Mouse (Mus musculus) CH12.LX (cell line): ENCODE data around the gene Galnt6. TPM values are rescaled to one million over a fixed set of nuclear protein-coding genes. Genes with fewer than 3 reads are reported as not detected.

ENCODE experiments used
- DNase-seq: peaks from one replicate; pipeline ENCODE4 v3.0.0-alpha.2; 2013; ENCODE audit errors: extremely low read depth
- H3K27ac ChIP-seq: 2 replicates; pipeline ENCODE4 v1.5.1; 2012; ENCODE audit warnings: low read depth, mild to moderate bottlenecking, control low read depth, moderate library complexity; ENCODE audit not compliant: insufficient read depth
- H3K27me3 ChIP-seq: replicated peaks from 2 replicates; pipeline ENCODE3; 2012; ENCODE audit warnings: inconsistent platforms
- H3K36me3 ChIP-seq, 2 experiments: replicated peaks in 1 of 2; 2 replicates each; pipeline versions ENCODE3 to v1.6.1; 2012; ENCODE audit warnings: inconsistent platforms in 1 of 2, low read length in 1 of 2, mild to moderate bottlenecking in 1 of 2, mixed read lengths in 1 of 2, moderate library complexity in 1 of 2; ENCODE audit not compliant: control insufficient read depth in 1 of 2, insufficient read depth in 1 of 2
- H3K4me1 ChIP-seq, 2 experiments: 2 replicates each; pipeline ENCODE4 v1.6.1; 2012; ENCODE audit warnings: inconsistent platforms in 1 of 2, moderate library complexity in 1 of 2; ENCODE audit not compliant: insufficient read depth in 2 of 2, control insufficient read depth in 1 of 2
- H3K4me2 ChIP-seq: 2 replicates; pipeline ENCODE4 v1.6.1; 2012; ENCODE audit warnings: low read depth, mild to moderate bottlenecking, control low read depth; ENCODE audit not compliant: poor library complexity, insufficient read depth, severe bottlenecking
- H3K4me3 ChIP-seq, 3 experiments: fragments of 150-350 bp in 1 of 3; sonication (generic) in 1 of 3; replicated peaks in 1 of 3; 2 replicates each; pipeline versions ENCODE3 to v1.5.1; 2011 to 2012; ENCODE audit warnings: low read depth in 2 of 3, low read length in 2 of 3, mild to moderate bottlenecking in 2 of 3, moderate library complexity in 2 of 3, control low read depth in 1 of 3, improper control_type of control experiment in 1 of 3, inconsistent platforms in 1 of 3, mixed read lengths in 1 of 3; ENCODE audit not compliant: poor library complexity in 1 of 3
- H3K79me2 ChIP-seq: replicated peaks from 2 replicates; pipeline ENCODE4 v1.6.1; 2012; ENCODE audit warnings: mild to moderate bottlenecking, moderate library complexity; ENCODE audit not compliant: control insufficient read depth, poor library complexity, insufficient read depth, severe bottlenecking; ENCODE audit errors: extremely low read depth
- H3K9ac ChIP-seq: 2 replicates; pipeline ENCODE4 v1.6.1; 2012; ENCODE audit warnings: low read depth, mild to moderate bottlenecking, control low read depth, moderate library complexity; ENCODE audit not compliant: insufficient read depth
- H3K9me3 ChIP-seq: replicated peaks from 2 replicates; pipeline ENCODE3; 2012; ENCODE audit warnings: low read length, inconsistent platforms, mixed read lengths
- BHLHE40 ChIP-seq: IDR thresholded peaks from 2 replicates; pipeline ENCODE4 v1.6.1; 2011; ENCODE audit warnings: mild to moderate bottlenecking, low read depth, low read length, improper control_type of control experiment
- CHD1 ChIP-seq: IDR thresholded peaks from 2 replicates; pipeline ENCODE4 v1.6.1; 2012; ENCODE audit warnings: low read depth, low read length, improper control_type of control experiment, inconsistent platforms
- CTCF ChIP-seq, 2 experiments: IDR thresholded peaks in 1 of 2; conservative IDR thresholded peaks in 1 of 2; 2 replicates each; pipeline ENCODE4 v1.5.1; 2011 to 2012; ENCODE audit warnings: low read depth in 2 of 2, low read length in 2 of 2, improper control_type of control experiment in 1 of 2, inconsistent platforms in 1 of 2, mild to moderate bottlenecking in 1 of 2, moderate library complexity in 1 of 2
- E2F4 ChIP-seq: IDR thresholded peaks from 2 replicates; pipeline ENCODE4 v1.6.1; 2011; ENCODE audit warnings: low read depth, low read length, improper control_type of control experiment; ENCODE audit not compliant: insufficient replicate concordance
- EP300 ChIP-seq: IDR thresholded peaks from 2 replicates; pipeline ENCODE4 v1.6.1; 2011; ENCODE audit warnings: low read length, improper control_type of control experiment
- GABPA ChIP-seq: IDR thresholded peaks from 2 replicates; pipeline ENCODE4 v1.6.1; 2012; ENCODE audit warnings: low read depth, low read length, improper control_type of control experiment, inconsistent platforms; ENCODE audit not compliant: insufficient replicate concordance
- HCFC1 ChIP-seq: IDR thresholded peaks from 2 replicates; pipeline ENCODE4 v1.6.1; 2012; ENCODE audit warnings: low read depth, mild to moderate bottlenecking, inconsistent platforms, low read length, improper control_type of control experiment
- IRF4 ChIP-seq: IDR thresholded peaks from 2 replicates; pipeline ENCODE4 v1.6.1; 2014; ENCODE audit warnings: low read depth, mild to moderate bottlenecking, inconsistent platforms, low read length, improper control_type of control experiment
- JUN ChIP-seq: IDR thresholded peaks from 2 replicates; pipeline ENCODE4 v1.6.1; 2011; ENCODE audit warnings: low read depth, mild to moderate bottlenecking, low read length, improper control_type of control experiment, moderate library complexity; ENCODE audit not compliant: insufficient read depth
- JUND ChIP-seq: conservative IDR thresholded peaks from 2 replicates; pipeline ENCODE4 v1.6.1; 2011; ENCODE audit warnings: low read depth, low read length, improper control_type of control experiment
- KAT2A ChIP-seq: IDR thresholded peaks from 2 replicates; pipeline ENCODE4 v1.6.1; 2012; ENCODE audit warnings: low read length, improper control_type of control experiment, inconsistent platforms; ENCODE audit not compliant: insufficient replicate concordance
- MAFK ChIP-seq: IDR thresholded peaks from 2 replicates; pipeline ENCODE4 v1.6.1; 2011; ENCODE audit warnings: low read length, improper control_type of control experiment; ENCODE audit not compliant: insufficient replicate concordance
- MAX ChIP-seq: IDR thresholded peaks from 2 replicates; pipeline ENCODE4 v1.6.1; 2011; ENCODE audit warnings: low read length, improper control_type of control experiment
- MAZ ChIP-seq: IDR thresholded peaks from 2 replicates; pipeline ENCODE4 v1.6.1; 2012; ENCODE audit warnings: low read depth, mild to moderate bottlenecking, inconsistent platforms, low read length, improper control_type of control experiment, moderate library complexity
- MEF2A ChIP-seq: IDR thresholded peaks from 2 replicates; pipeline ENCODE4 v1.6.1; 2014; ENCODE audit warnings: low read depth, mild to moderate bottlenecking, inconsistent platforms, low read length, improper control_type of control experiment, borderline replicate concordance
- MXI1 ChIP-seq: IDR thresholded peaks from 2 replicates; pipeline ENCODE4 v1.6.1; 2011; ENCODE audit warnings: mild to moderate bottlenecking, low read depth, low read length, improper control_type of control experiment
- MYC ChIP-seq: IDR thresholded peaks from 2 replicates; pipeline ENCODE4 v1.6.1; 2011; ENCODE audit warnings: low read depth, mild to moderate bottlenecking, improper control_type of control experiment, low read length
- NELFE ChIP-seq: IDR thresholded peaks from 2 replicates; pipeline ENCODE4 v1.6.1; 2011; ENCODE audit warnings: low read depth, low read length, improper control_type of control experiment
- NRF1 ChIP-seq: IDR thresholded peaks from 2 replicates; pipeline ENCODE4 v1.6.1; 2014; ENCODE audit warnings: low read depth, mild to moderate bottlenecking, inconsistent platforms, low read length, improper control_type of control experiment, moderate library complexity
- PAX5 ChIP-seq: IDR thresholded peaks from 2 replicates; pipeline ENCODE4 v1.6.1; 2012; ENCODE audit warnings: low read length, inconsistent platforms, mixed read lengths
- POLR2A ChIP-seq: IDR thresholded peaks from 2 replicates; pipeline ENCODE4 v1.6.1; 2011; ENCODE audit warnings: low read depth, mild to moderate bottlenecking, improper control_type of control experiment, low read length
- POLR2AphosphoS2 ChIP-seq: IDR thresholded peaks from 2 replicates; pipeline ENCODE4 v1.6.1; 2011; ENCODE audit warnings: low read depth, low read length, improper control_type of control experiment
- RCOR1 ChIP-seq: conservative IDR thresholded peaks from 2 replicates; pipeline ENCODE4 v1.6.1; 2012; ENCODE audit warnings: low read depth, mild to moderate bottlenecking, inconsistent platforms, low read length, improper control_type of control experiment
- SMC3 ChIP-seq: IDR thresholded peaks from 2 replicates; pipeline ENCODE4 v1.6.1; 2011; ENCODE audit warnings: low read depth, low read length, improper control_type of control experiment
- TBP ChIP-seq: conservative IDR thresholded peaks from 2 replicates; pipeline ENCODE4 v1.6.1; 2011; ENCODE audit warnings: low read depth, low read length, improper control_type of control experiment
- TCF12 ChIP-seq: IDR thresholded peaks from 2 replicates; pipeline ENCODE4 v1.6.1; 2014; ENCODE audit warnings: low read depth, mild to moderate bottlenecking, inconsistent platforms, low read length, improper control_type of control experiment
- UBTF ChIP-seq: IDR thresholded peaks from 2 replicates; pipeline ENCODE4 v1.6.1; 2012; ENCODE audit warnings: low read depth, mild to moderate bottlenecking, inconsistent platforms, low read length, improper control_type of control experiment, moderate library complexity
- USF1 ChIP-seq: IDR thresholded peaks from 2 replicates; pipeline ENCODE4 v1.6.1; 2014; ENCODE audit warnings: low read depth, mild to moderate bottlenecking, inconsistent platforms, low read length, improper control_type of control experiment
- USF2 ChIP-seq: conservative IDR thresholded peaks from 2 replicates; pipeline ENCODE4 v1.6.1; 2011; ENCODE audit warnings: low read depth, low read length, improper control_type of control experiment
- ZC3H11A ChIP-seq: IDR thresholded peaks from 2 replicates; pipeline ENCODE4 v1.6.1; 2012; ENCODE audit warnings: low read depth, mild to moderate bottlenecking, inconsistent platforms, low read length, improper control_type of control experiment
- ZMIZ1 ChIP-seq: IDR thresholded peaks from 2 replicates; pipeline ENCODE4 v1.6.1; 2012; ENCODE audit warnings: low read depth, mild to moderate bottlenecking, inconsistent platforms, low read length, improper control_type of control experiment
- ZNF384 ChIP-seq: IDR thresholded peaks from 2 replicates; pipeline ENCODE4 v1.6.1; 2012; ENCODE audit warnings: low read depth, low read length, improper control_type of control experiment, inconsistent platforms
- dilution Hi-C: fragments of 300-500 bp; cut with MboI; formaldehyde crosslinking; loops from 2 replicates; pipeline ENCODE4 v1.14.3; 2020; ENCODE audit warnings: low sequenced_read_pairs; ENCODE audit not compliant: extremely low pct_unique_long_range_greater_than_20kb, extremely low pct_ligation_motif_present
- in situ Hi-C: fragments of 300-500 bp; cut with MboI; formaldehyde crosslinking; loops from 3 replicates; pipeline ENCODE4 v1.14.3; 2019; ENCODE audit warnings: low sequenced_read_pairs, low pct_ligation_motif_present, low pct_unique_long_range_greater_than_20kb, mixed read lengths
- polyA plus RNA-seq: library from polyadenylated mRNA; unstranded; fragments of >175 nt; gene quantifications from 2 replicates; pipeline ENCODE4 v1.2.1, GENCODE M21; 2012; ENCODE audit warnings: low read depth; ENCODE audit not compliant: insufficient read length
- total RNA-seq, 2 experiments: library from RNA; depleted of rRNA; stranded (reverse); fragments of 300-350 nt in 1 of 2; fragments of >200 nt in 1 of 2; gene quantifications; 2 replicates each; pipeline ENCODE4 v1.2.3; 2012 to 2014

The Galnt6 gene
- total and polyA plus RNA-seq, 3 experiments = 0.58 to 5.0 (median 2.0) TPM

GRCm38 (mm10) chr15:100759286-100759685 lies 30.1 kb upstream of the Galnt6 start:
- Histone ChIP-seq H3K9ac (no peak overlapping the region), H3K36me3 (no peaks in the 10 kb centered on the region), H3K9me3 (peaks cover 2% of the 10 kb centered on the region), H3K79me2 (no peaks in the 10 kb centered on the region), H3K4me1 (peaks cover 5 to 38% of the 10 kb centered on the region in 2 experiments), H3K4me2 (no peak overlapping the region), H3K4me3 (no peak overlapping the region), H3K27ac (no peak overlapping the region), H3K27me3 (peaks cover 3% of the 10 kb centered on the region)
- DNase-seq = no peak
- in situ Hi-C loops = no loop called here
- dilution Hi-C loops = no loop called here
- TF ChIP-seq BHLHE40 (no peak), PAX5 (no peak), JUN (no peak), CTCF (conservative IDR thresholded peaks at IDR 0.05 in 1 of 2, IDR thresholded peaks at IDR 0.05 in 1 of 2; ENCODE audit: low read depth in 2 of 2, low read length in 2 of 2) (no peak), JUND (no peak), MEF2A (no peak), NELFE (no peak), KAT2A (no peak), CHD1 (no peak), ZMIZ1 (no peak)

- dilution Hi-C loops = no loop called here
- peak; percentile 92 for DNase-seq
- in situ Hi-C loops = no loop called here
- H3K9me3 ChIP-seq = peaks cover 2% of the 10 kb centered on the region
- H3K36me3 ChIP-seq = no peaks in the 10 kb centered on the region
- H3K4me1 ChIP-seq = peaks cover 5 to 37% of the 10 kb centered on the region in 2 experiments
- H3K4me3 ChIP-seq = peak overlapping the region in 2 of 3 experiments; percentile 24 to 40
- no peak overlapping the region for H3K9ac ChIP-seq
- peak overlapping the region; percentile 52; the same call in 1 of the 2 replicates for H3K4me2 ChIP-seq
- no peaks in the 10 kb centered on the region for H3K79me2 ChIP-seq
- H3K27me3 ChIP-seq = peaks cover 3% of the 10 kb centered on the region
- H3K27ac ChIP-seq = no peak overlapping the region
- TF ChIP-seq MXI1 = peak; percentile 76
- no peak for TF ChIP-seq HCFC1
- 0 out of 2 replicates have a peak, but pooled peaks have one; percentile 46 for TF ChIP-seq TCF12
- TF ChIP-seq EP300 = 0 out of 2 replicates have a peak, but pooled peaks have one; percentile 30
- TF ChIP-seq MAFK = 0 out of 2 replicates have a peak, but pooled peaks have one; percentile 17
- TF ChIP-seq IRF4 = peak; percentile 46
- TF ChIP-seq MAZ = no peak
- peak; percentile 27; the same call in 1 of the 2 replicates for TF ChIP-seq BHLHE40
- no peak for TF ChIP-seq POLR2AphosphoS2
- 0 out of 2 replicates have a peak, but pooled peaks have one; percentile 1 for TF ChIP-seq USF1
- TF ChIP-seq UBTF = no peak
- peak; percentile 56; the same call in 1 of the 2 replicates for TF ChIP-seq ZMIZ1
- no peak for TF ChIP-seq JUN
- no peak for TF ChIP-seq USF2
- TF ChIP-seq TBP = no peak
- TF ChIP-seq NELFE = peak; percentile 67; the same call in 1 of the 2 replicates
- TF ChIP-seq ZC3H11A = 0 out of 2 replicates have a peak, but pooled peaks have one; percentile 32
- no peak for TF ChIP-seq PAX5
- TF ChIP-seq RCOR1 = 0 out of 2 replicates have a peak, but pooled peaks have one; percentile 70
- TF ChIP-seq GABPA = no peak
- no peak for TF ChIP-seq NRF1
- peak; percentile 26; the same call in 1 of the 2 replicates for TF ChIP-seq POLR2A
- peak; percentile 56; the same call in 1 of the 2 replicates for TF ChIP-seq MYC
- peak; percentile 84 for TF ChIP-seq SMC3
- TF ChIP-seq ZNF384 = peak; percentile 29; the same call in 1 of the 2 replicates
- TF ChIP-seq MAX = peak; percentile 69
- no peak for TF ChIP-seq E2F4
These were observed 28.4 kb upstream of the Galnt6 start for GRCm38 (mm10) chr15:100757527-100757978.
